20 mouse cellular contexts compared by ENCODE assay signal in genomic region chr19:24698651-24699050, GRCm38 (mm10). TPM values are rescaled to one million over a fixed set of nuclear protein-coding genes. Genes with fewer than 3 reads are reported as not detected.
A peak's percentile ranks its signal among the peaks of the same experiment; 100 is the strongest.
DNase-seq lines count a peak whose midpoint lies in the region; ATAC-seq and TF ChIP-seq lines count a peak whose summit lies in the region.
"Had no signal": no experiment of that assay in that cellular context is flagged by ENCODE, and none has a peak within 500 bp of the region (broad histone marks: within the 10 kb centered on the region; RNA-seq: fewer than 3 reads in every experiment).

No protein-coding gene starts in this region.

- H3K4me1 ChIP-seq in intestine, embryonic 14.5 days (replicated peaks; ENCODE audit: control insufficient read depth, insufficient read depth, low read length), result peaks cover 18% of the 10 kb centered on the region; the same call in 1 of the 2 replicates
- H3K4me1 ChIP-seq in intestine, embryonic 15.5 days (replicated peaks), result 0 out of 2 replicates have a peak, but pooled peaks cover 2% of the 10 kb centered on the region
- H3K4me1 ChIP-seq in lung, embryonic 16.5 days (replicated peaks; ENCODE audit: control insufficient read depth, insufficient read depth, low read length), result peaks cover 15% of the 10 kb centered on the region
- H3K4me1 ChIP-seq in stomach, postnatal 0 days (replicated peaks; ENCODE audit: control insufficient read depth, insufficient read depth), result no peaks in the 10 kb centered on the region
- H3K4me1 ChIP-seq: hindbrain, embryonic 15.5 days; limb, embryonic 12.5 days had no signal

- no peak overlapping the region for H3K4me2 ChIP-seq in intestine, embryonic 14.5 days (ENCODE audit: low read length)
- no peak overlapping the region for H3K4me2 ChIP-seq in intestine, embryonic 15.5 days (replicated peaks)
- no peak overlapping the region for H3K4me2 ChIP-seq in lung, embryonic 16.5 days (ENCODE audit: low read depth, low read length)
- no peak overlapping the region for H3K4me2 ChIP-seq in stomach, postnatal 0 days (replicated peaks; ENCODE audit: low read depth)
- H3K4me2 ChIP-seq: hindbrain, embryonic 15.5 days; limb, embryonic 12.5 days had no signal

- H3K9me3 ChIP-seq in intestine, embryonic 14.5 days (ENCODE audit: control insufficient read depth, low read length), result no peaks in the 10 kb centered on the region
- H3K9me3 ChIP-seq in intestine, embryonic 15.5 days, result no peaks in the 10 kb centered on the region
- H3K9me3 ChIP-seq in lung, embryonic 16.5 days (ENCODE audit: control insufficient read depth, low read length), result no peaks in the 10 kb centered on the region
- no peaks in the 10 kb centered on the region for H3K9me3 ChIP-seq in stomach, postnatal 0 days (ENCODE audit: control insufficient read depth, low read length)
- H3K9me3 ChIP-seq: heart, embryonic 10.5 days; hindbrain, embryonic 15.5 days; limb, embryonic 12.5 days had no signal

- 0 out of 2 replicates have a peak overlapping the region, but pooled peaks have one; percentile 38 for H3K27ac ChIP-seq in intestine, embryonic 14.5 days (ENCODE audit: low read depth)
- H3K27ac ChIP-seq in intestine, embryonic 15.5 days, result no peak overlapping the region
- H3K27ac ChIP-seq in lung, embryonic 16.5 days (ENCODE audit: low read length), result 0 out of 2 replicates have a peak overlapping the region, but pooled peaks have one; percentile 13
- 0 out of 2 replicates have a peak overlapping the region, but pooled peaks have one; percentile 31 for H3K27ac ChIP-seq in stomach, postnatal 0 days (replicated peaks)
- H3K27ac ChIP-seq: hindbrain, embryonic 15.5 days; limb, embryonic 12.5 days; liver, embryonic 14.5 days had no signal

- H3K9ac ChIP-seq in intestine, embryonic 14.5 days (ENCODE audit: low read length), result no peak overlapping the region
- no peak overlapping the region for H3K9ac ChIP-seq in intestine, embryonic 15.5 days
- no peak overlapping the region for H3K9ac ChIP-seq in lung, embryonic 16.5 days (ENCODE audit: low read length)
- H3K9ac ChIP-seq in stomach, postnatal 0 days (ENCODE audit: low read length), result no peak overlapping the region
- H3K9ac ChIP-seq: hindbrain, embryonic 15.5 days; limb, embryonic 12.5 days; liver, embryonic 14.5 days had no signal

- peaks cover under 1% of the 10 kb centered on the region; the same call in 1 of the 2 replicates for H3K36me3 ChIP-seq in intestine, embryonic 14.5 days (ENCODE audit: control insufficient read depth, insufficient read depth, low read length)
- H3K36me3 ChIP-seq in intestine, embryonic 15.5 days, result no peaks in the 10 kb centered on the region
- H3K36me3 ChIP-seq in lung, embryonic 16.5 days (ENCODE audit: control insufficient read depth, insufficient read depth, low read length), result no peaks in the 10 kb centered on the region
- H3K36me3 ChIP-seq in stomach, postnatal 0 days (ENCODE audit: control insufficient read depth, insufficient read depth, low read length), result no peaks in the 10 kb centered on the region
- H3K36me3 ChIP-seq: hindbrain, embryonic 15.5 days; limb, embryonic 12.5 days had no signal

- no peak for TF ChIP-seq CTCF in stomach, postnatal 0 days (IDR thresholded peaks at IDR 0.05; ENCODE audit: low read depth)

- no peak overlapping the region for H3K4me3 ChIP-seq in intestine, embryonic 14.5 days (ENCODE audit: low read depth, low read length)
- H3K4me3 ChIP-seq in intestine, embryonic 15.5 days (replicated peaks), result no peak overlapping the region
- no peak overlapping the region for H3K4me3 ChIP-seq in lung, embryonic 16.5 days (ENCODE audit: low read length)
- no peak overlapping the region for H3K4me3 ChIP-seq in stomach, postnatal 0 days (ENCODE audit: low read depth, low read length)
- H3K4me3 ChIP-seq: erythroblast, embryonic 14.5 days; heart, embryonic 10.5 days; hindbrain, embryonic 15.5 days; limb, embryonic 12.5 days had no signal

- DNase-seq in adrenal gland, adult 8-10 months, result peak; percentile 17
- no peak for DNase-seq in adrenal gland, postnatal 25 days
- no peak for DNase-seq in intestine, embryonic 14.5 days (ENCODE audit: low spot score)
- no peak for DNase-seq in lung, postnatal 25 days (ENCODE audit: low spot score)
- no peak for DNase-seq in stomach, postnatal 0 days (ENCODE audit: low spot score)
- no peak for DNase-seq in B cell, adult 2 months
- DNase-seq: cerebellum, adult 11-12 months; cerebellum, postnatal 36 days; heart, postnatal 36 days; layer of hippocampus, postnatal 36 days had no signal

- 39% methylated on average over 5 of the region's 5 CpGs for WGBS in intestine, embryonic 14.5 days
- WGBS in intestine, embryonic 15.5 days, result 50% methylated on average over 5 of the region's 5 CpGs
- 36% methylated on average over 5 of the region's 5 CpGs for WGBS in lung, embryonic 16.5 days
- 43% methylated on average over 5 of the region's 5 CpGs for WGBS in stomach, postnatal 0 days

- H3K27me3 ChIP-seq in intestine, embryonic 14.5 days (replicated peaks; ENCODE audit: control insufficient read depth, insufficient read depth, low read length), result no peaks in the 10 kb centered on the region
- H3K27me3 ChIP-seq in intestine, embryonic 15.5 days (replicated peaks), result no peaks in the 10 kb centered on the region
- no peaks in the 10 kb centered on the region for H3K27me3 ChIP-seq in lung, embryonic 16.5 days (ENCODE audit: control insufficient read depth, insufficient read depth, low read depth, low read length)
- no peaks in the 10 kb centered on the region for H3K27me3 ChIP-seq in stomach, postnatal 0 days (ENCODE audit: control insufficient read depth, insufficient read depth, low read length)
- H3K27me3 ChIP-seq: hindbrain, embryonic 15.5 days; limb, embryonic 12.5 days had no signal

- no peak for TF ChIP-seq EP300 in stomach, postnatal 0 days (optimal IDR thresholded peaks at IDR 0.05)

- ATAC-seq in intestine, embryonic 14.5 days (replicated peaks; ENCODE audit: low FRiP score, low TSS enrichment, low read depth), result no peak
- no peak for ATAC-seq in intestine, embryonic 15.5 days
- no peak for ATAC-seq in lung, embryonic 16.5 days (ENCODE audit: low read depth)
- ATAC-seq in stomach, postnatal 0 days (ENCODE audit: low FRiP score, low TSS enrichment), result no peak
- ATAC-seq: forebrain, embryonic 16.5 days; midbrain, embryonic 16.5 days had no signal

RNA-seq across cellular contexts. Expression of gene Tmem252, which starts 24.8 kb away (rescaled TPM):
- under 1 TPM; 0.09 to 0.24 (median 0.16) TPM for total RNA-seq in adrenal gland, adult 8-10 months (2022)
- total RNA-seq in adrenal gland, postnatal 25 days (2021), result 0.12 TPM in 1 of 2 replicates, not detected in the other
- 8.7 and 8.9 TPM in 2 replicates for polyA plus RNA-seq in intestine, embryonic 14.5 days (2014; fragmentation: Nextera tagmentation; extraction: Ambion mirVana)
- 4.8 and 5.4 TPM in 2 replicates for polyA plus RNA-seq in intestine, embryonic 15.5 days (2015; fragmentation: Nextera tagmentation; extraction: Ambion mirVana)
- 3.3 and 3.6 TPM in 2 replicates for polyA plus RNA-seq in lung, embryonic 16.5 days (2015; fragmentation: Nextera tagmentation; extraction: Ambion mirVana)
- 5.8 and 6.1 TPM in 2 replicates for polyA plus RNA-seq in stomach, postnatal 0 days (2015; fragmentation: Nextera tagmentation; extraction: Ambion mirVana)
- total RNA-seq: megakaryocyte-erythroid progenitor cell, adult 5-6 weeks had no signal
- polyA plus RNA-seq: erythroblast, embryonic 14.5 days had no signal
